Mouse (Mus musculus): ENCODE measurements at regions not wholly inside any gene's neighbourhood (a gene's known extent, or its start where the extent isn't known, plus 50 kb on each side); places are given as distances from the start of the nearest gene placed in this dataset.

GRCm38 (mm10) chr1:63946834-63947233 is 175.2 kb downstream of the Klf7 start:
- no peak overlapping the region for H3K9ac ChIP-seq (replicated peaks)
- no peak overlapping the region for H3K4me3 ChIP-seq (replicated peaks)
- no peaks in the 10 kb centered on the region for H3K36me3 ChIP-seq
- peaks cover 2% of the 10 kb centered on the region; the same call in 1 of the 2 replicates for H3K4me1 ChIP-seq (replicated peaks)
- ATAC-seq = no peak
- no peaks in the 10 kb centered on the region; the same call in 1 of the 2 replicates for H3K9me3 ChIP-seq
- no peak overlapping the region for H3K4me2 ChIP-seq (replicated peaks)
- WGBS = 86% methylated on average over 5 of the region's 5 CpGs
- H3K27me3 ChIP-seq = peaks cover 9% of the 10 kb centered on the region
- H3K27ac ChIP-seq = no peak overlapping the region

- no peaks in the 10 kb centered on the region for H3K36me3 ChIP-seq
Measured at GRCm38 (mm10) chr1:63944786-63945185, 175.7 kb upstream of the 4933402D24Rik start.

GRCm38 (mm10) chr1:63938416-63938815 is 169.3 kb upstream of the 4933402D24Rik start:
- no peaks in the 10 kb centered on the region; the same call in 1 of the 2 replicates for H3K9me3 ChIP-seq
- H3K4me2 ChIP-seq (replicated peaks) = no peak overlapping the region
- H3K27ac ChIP-seq = no peak overlapping the region
- no peak for ATAC-seq
- peaks cover 6% of the 10 kb centered on the region for H3K4me1 ChIP-seq (replicated peaks)
- no peaks in the 10 kb centered on the region for H3K36me3 ChIP-seq
- H3K4me3 ChIP-seq (replicated peaks) = no peak overlapping the region
- H3K9ac ChIP-seq (replicated peaks) = no peak overlapping the region
- peaks cover 46% of the 10 kb centered on the region for H3K27me3 ChIP-seq
- whole genome bisulfite sequencing = 80% methylated on average over 4 of the region's 4 CpGs

More at GRCm38 (mm10) chr1:63944786-63945185, 175.7 kb upstream of the 4933402D24Rik start:
- WGBS = 71% methylated on average over 3 of the region's 3 CpGs
- no peak for ATAC-seq
- Histone ChIP-seq H3K9me3 (no peaks in the 10 kb centered on the region; the same call in 1 of the 2 replicates), H3K4me3 (replicated peaks) (no peak overlapping the region), H3K4me1 (replicated peaks) (no peaks in the 10 kb centered on the region), H3K27ac (no peak overlapping the region), H3K27me3 (peaks cover 10% of the 10 kb centered on the region), H3K4me2 (replicated peaks) (no peak overlapping the region), H3K9ac (replicated peaks) (no peak overlapping the region)

- 0 out of 2 replicates have a peak, but pooled peaks have one; percentile 24 for ATAC-seq
- Histone ChIP-seq H3K4me3 (replicated peaks) (no peak overlapping the region), H3K27ac (no peak overlapping the region), H3K9ac (replicated peaks) (no peak overlapping the region), H3K36me3 (no peaks in the 10 kb centered on the region), H3K27me3 (peaks cover 44% of the 10 kb centered on the region), H3K9me3 (no peaks in the 10 kb centered on the region; the same call in 1 of the 2 replicates), H3K4me1 (replicated peaks) (peaks cover 9% of the 10 kb centered on the region), H3K4me2 (replicated peaks) (no peak overlapping the region)
- WGBS = 26% methylated on average over 3 of the region's 3 CpGs
Measured at GRCm38 (mm10) chr1:63937480-63937879, 168.4 kb upstream of the 4933402D24Rik start.

GRCm38 (mm10) chr1:63934570-63935280 is 165.7 kb upstream of the 4933402D24Rik start:
- Histone ChIP-seq H3K4me2 (replicated peaks) (no peak overlapping the region), H3K4me1 (replicated peaks) (peaks cover 11% of the 10 kb centered on the region), H3K27ac (no peak overlapping the region), H3K9me3 (no peaks in the 10 kb centered on the region), H3K36me3 (no peaks in the 10 kb centered on the region), H3K4me3 (replicated peaks) (no peak overlapping the region), H3K9ac (replicated peaks) (no peak overlapping the region), H3K27me3 (peaks cover 41% of the 10 kb centered on the region)
- no peak for ATAC-seq
- 94% methylated on average over 8 of the region's 8 CpGs for WGBS

GRCm38 (mm10) chr1:63932484-63932883 is 163.4 kb upstream of the 4933402D24Rik start:
- no peak overlapping the region for H3K9ac ChIP-seq (replicated peaks)
- no peaks in the 10 kb centered on the region for H3K9me3 ChIP-seq
- no peak for ATAC-seq
- H3K27me3 ChIP-seq = peaks cover 33% of the 10 kb centered on the region
- H3K4me2 ChIP-seq (replicated peaks) = no peak overlapping the region
- no peak overlapping the region for H3K27ac ChIP-seq
- no peaks in the 10 kb centered on the region for H3K36me3 ChIP-seq
- no peak overlapping the region for H3K4me3 ChIP-seq (replicated peaks)
- peaks cover 7% of the 10 kb centered on the region for H3K4me1 ChIP-seq (replicated peaks)
- 45% methylated on average over 9 of the region's 9 CpGs for WGBS

GRCm38 (mm10) chr1:63929362-63930125 is 160.5 kb upstream of the 4933402D24Rik start:
- Histone ChIP-seq H3K4me3 (replicated peaks) (no peak overlapping the region), H3K36me3 (no peaks in the 10 kb centered on the region), H3K4me2 (replicated peaks) (no peak overlapping the region), H3K9ac (replicated peaks) (no peak overlapping the region), H3K4me1 (replicated peaks) (peaks cover 6% of the 10 kb centered on the region; the same call in 1 of the 2 replicates), H3K9me3 (no peaks in the 10 kb centered on the region), H3K27me3 (peaks cover 17% of the 10 kb centered on the region), H3K27ac (no peak overlapping the region)
- no peak for ATAC-seq
- WGBS = 88% methylated on average over 4 of the region's 4 CpGs

- H3K27ac ChIP-seq = no peak overlapping the region
- H3K36me3 ChIP-seq = no peaks in the 10 kb centered on the region
Measured at GRCm38 (mm10) chr1:63928850-63929249, 159.8 kb upstream of the 4933402D24Rik start.

GRCm38 (mm10) chr1:63928361-63928760 is 159.3 kb upstream of the 4933402D24Rik start:
- Histone ChIP-seq H3K27ac (no peak overlapping the region), H3K9ac (replicated peaks) (no peak overlapping the region), H3K4me2 (replicated peaks) (no peak overlapping the region), H3K9me3 (no peaks in the 10 kb centered on the region), H3K27me3 (peaks cover 7% of the 10 kb centered on the region; the same call in 1 of the 2 replicates), H3K4me1 (replicated peaks) (peaks cover 6% of the 10 kb centered on the region; the same call in 1 of the 2 replicates), H3K36me3 (no peaks in the 10 kb centered on the region), H3K4me3 (replicated peaks) (no peak overlapping the region)
- 86% methylated on average over 3 of the region's 3 CpGs for WGBS
- ATAC-seq = no peak

More at GRCm38 (mm10) chr1:63928850-63929249, 159.8 kb upstream of the 4933402D24Rik start:
- 85% methylated on average over 5 of the region's 5 CpGs for WGBS
- Histone ChIP-seq H3K4me2 (replicated peaks) (no peak overlapping the region), H3K9me3 (no peaks in the 10 kb centered on the region), H3K9ac (replicated peaks) (no peak overlapping the region), H3K27me3 (peaks cover 12% of the 10 kb centered on the region), H3K4me1 (replicated peaks) (peaks cover 6% of the 10 kb centered on the region; the same call in 1 of the 2 replicates), H3K4me3 (replicated peaks) (no peak overlapping the region)
- ATAC-seq = no peak

- Histone ChIP-seq H3K9ac (replicated peaks) (no peak overlapping the region), H3K36me3 (no peaks in the 10 kb centered on the region), H3K27ac (no peak overlapping the region), H3K27me3 (peaks cover 4% of the 10 kb centered on the region; the same call in 1 of the 2 replicates), H3K4me2 (replicated peaks) (no peak overlapping the region), H3K4me3 (replicated peaks) (no peak overlapping the region), H3K9me3 (no peaks in the 10 kb centered on the region), H3K4me1 (replicated peaks) (no peaks in the 10 kb centered on the region)
- no peak for ATAC-seq
- WGBS = 69% methylated on average over 8 of the region's 8 CpGs
Measured at GRCm38 (mm10) chr1:63920181-63920933, 151.3 kb upstream of the 4933402D24Rik start.

GRCm38 (mm10) chr1:63918200-63918599 is 149.1 kb upstream of the 4933402D24Rik start:
- Histone ChIP-seq H3K9ac (replicated peaks) (no peak overlapping the region), H3K4me1 (replicated peaks) (no peaks in the 10 kb centered on the region), H3K4me3 (replicated peaks) (no peak overlapping the region), H3K4me2 (replicated peaks) (no peak overlapping the region), H3K27me3 (peaks cover 4% of the 10 kb centered on the region; the same call in 1 of the 2 replicates), H3K9me3 (no peaks in the 10 kb centered on the region), H3K36me3 (no peaks in the 10 kb centered on the region), H3K27ac (no peak overlapping the region)
- 81% methylated on average over 7 of the region's 7 CpGs for WGBS
- ATAC-seq = no peak
